Mouse (Mus musculus) stomach, embryonic 15.5 days (tissue): ENCODE results near the gene Ect2. TPM values are rescaled to one million over a fixed set of nuclear protein-coding genes. Genes with fewer than 3 reads are reported as not detected.
A peak's percentile ranks its signal among the peaks of the same experiment; 100 is the strongest.

Experiments used
- ATAC-seq: fragments of 200-750 bp; cut with Nextera tagmentation; 2 replicates; pipeline ENCODE4 v1.8.0; 2017; ENCODE audit warnings: low read depth, moderate number of reproducible peaks, moderate TSS enrichment; ENCODE audit not compliant: insufficient read depth, low FRiP score
- H3K27ac ChIP-seq: fragments of 300-500 bp; sonication (generic); 2 replicates; pipeline ENCODE4 v1.5.1; 2015; ENCODE audit warnings: mild to moderate bottlenecking, inconsistent platforms
- H3K27me3 ChIP-seq: fragments of 300-500 bp; sonication (generic); replicated peaks from 2 replicates; pipeline ENCODE4 v1.6.1; 2015; ENCODE audit warnings: inconsistent platforms
- H3K36me3 ChIP-seq: fragments of 300-500 bp; sonication (generic); 2 replicates; pipeline ENCODE4 v1.6.1; 2015; ENCODE audit warnings: inconsistent platforms
- H3K4me1 ChIP-seq: fragments of 300-500 bp; sonication (generic); 2 replicates; pipeline ENCODE4 v1.6.1; 2015; ENCODE audit warnings: inconsistent platforms
- H3K4me2 ChIP-seq: fragments of 300-500 bp; sonication (generic); 2 replicates; pipeline ENCODE4 v1.6.1; 2015; ENCODE audit warnings: mild to moderate bottlenecking, inconsistent platforms
- H3K4me3 ChIP-seq: fragments of 300-500 bp; sonication (generic); replicated peaks from 2 replicates; pipeline ENCODE4 v1.5.1; 2015; ENCODE audit warnings: inconsistent platforms
- H3K9ac ChIP-seq: fragments of 300-500 bp; sonication (generic); 2 replicates; pipeline ENCODE4 v1.6.1; 2015; ENCODE audit warnings: inconsistent platforms
- H3K9me3 ChIP-seq: fragments of 300-500 bp; sonication (generic); 2 replicates; pipeline ENCODE4 v1.6.1; 2016; ENCODE audit warnings: inconsistent platforms
- WGBS: fragments of 180-500 bp; shearing (Covaris S2); methylation state at CpG from one replicate; pipeline ENCODE4 v1.1.7; 2015; 5-methylcytosine and 5-hydroxymethylcytosine counted together
- polyA plus RNA-seq: library from polyadenylated mRNA; unstranded; fragments of >200 nt; fragmentation: Nextera tagmentation; extraction: Ambion mirVana; gene quantifications from 2 replicates; pipeline ENCODE4 v1.2.1, GENCODE M21; 2015

Ect2 gene
- polyA plus RNA-seq, 1 experiment from 2014 or later, result 43.5 TPM

DNA sequence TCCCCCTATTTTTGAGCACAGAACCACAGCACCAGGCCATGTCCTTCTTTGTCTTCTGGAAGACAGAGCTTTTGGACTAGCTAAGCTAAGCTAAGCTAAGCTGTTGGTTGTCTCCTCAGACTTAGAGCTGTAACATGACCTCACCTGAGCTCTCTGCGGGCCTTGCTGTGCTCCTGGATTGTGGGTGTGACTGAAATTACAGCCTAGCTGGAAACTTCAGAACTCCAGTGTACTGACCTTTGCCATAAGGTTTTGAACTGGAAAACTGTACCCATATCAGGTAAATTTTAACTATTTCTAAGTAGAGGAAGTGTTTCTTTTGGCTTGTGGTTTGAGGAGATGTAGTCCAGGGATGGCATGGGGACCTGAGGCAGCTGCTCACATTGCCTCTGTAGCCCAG lies 34.7 kb upstream of the Ect2 start:
- ATAC-seq, result no peak
- no peak overlapping the region for H3K27ac ChIP-seq
- WGBS, result 63% methylated on average over 1 of the region's 1 CpGs
- no peaks in the 10 kb centered on the region for H3K36me3 ChIP-seq
- H3K4me3 ChIP-seq, result no peak overlapping the region
- peaks cover 11% of the 10 kb centered on the region; the same call in 1 of the 2 replicates for H3K4me1 ChIP-seq
- H3K4me2 ChIP-seq, result no peak overlapping the region
- no peaks in the 10 kb centered on the region for H3K9me3 ChIP-seq
- H3K27me3 ChIP-seq, result no peaks in the 10 kb centered on the region
- no peak overlapping the region for H3K9ac ChIP-seq

DNA sequence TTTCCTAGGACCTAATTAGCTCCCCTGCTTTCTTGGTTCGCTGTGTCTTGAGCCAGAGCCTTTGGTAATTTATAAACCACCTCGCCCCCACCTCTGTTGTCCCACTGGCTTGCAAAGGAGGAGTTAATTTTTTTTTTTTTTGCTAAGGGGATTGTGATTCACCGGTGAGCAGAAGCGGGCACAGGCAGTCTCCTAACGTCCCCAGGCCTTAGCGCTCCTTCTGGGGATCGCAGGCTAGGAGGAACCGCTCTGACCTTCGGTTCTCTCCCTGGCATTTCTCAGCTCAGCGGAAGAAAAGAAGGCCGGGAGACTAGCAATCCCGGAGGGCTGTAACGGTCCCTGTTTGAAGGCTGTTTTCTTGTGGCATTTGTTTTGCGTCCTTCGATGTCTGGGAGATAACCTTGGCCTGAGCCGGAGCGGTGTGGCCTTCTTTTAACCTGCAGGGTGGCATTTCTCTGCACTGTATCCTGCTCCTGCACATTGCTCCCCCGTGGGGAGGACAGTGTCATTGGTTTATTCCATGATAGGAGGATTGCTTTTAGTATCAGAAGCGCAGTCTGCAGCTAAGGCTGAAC lies 30.0 kb upstream of the Ect2 start:
- Histone ChIP-seq H3K4me2 (peak overlapping the region; percentile 97), H3K36me3 (no peaks in the 10 kb centered on the region), H3K9me3 (no peaks in the 10 kb centered on the region), H3K4me1 (peaks cover 8% of the 10 kb centered on the region; the same call in 1 of the 2 replicates), H3K27me3 (no peaks in the 10 kb centered on the region), H3K4me3 (peak overlapping the region; percentile 62), H3K27ac (no peak overlapping the region), H3K9ac (no peak overlapping the region)
- 11% methylated on average over 19 of the region's 19 CpGs for WGBS
- ATAC-seq, result no peak

DNA sequence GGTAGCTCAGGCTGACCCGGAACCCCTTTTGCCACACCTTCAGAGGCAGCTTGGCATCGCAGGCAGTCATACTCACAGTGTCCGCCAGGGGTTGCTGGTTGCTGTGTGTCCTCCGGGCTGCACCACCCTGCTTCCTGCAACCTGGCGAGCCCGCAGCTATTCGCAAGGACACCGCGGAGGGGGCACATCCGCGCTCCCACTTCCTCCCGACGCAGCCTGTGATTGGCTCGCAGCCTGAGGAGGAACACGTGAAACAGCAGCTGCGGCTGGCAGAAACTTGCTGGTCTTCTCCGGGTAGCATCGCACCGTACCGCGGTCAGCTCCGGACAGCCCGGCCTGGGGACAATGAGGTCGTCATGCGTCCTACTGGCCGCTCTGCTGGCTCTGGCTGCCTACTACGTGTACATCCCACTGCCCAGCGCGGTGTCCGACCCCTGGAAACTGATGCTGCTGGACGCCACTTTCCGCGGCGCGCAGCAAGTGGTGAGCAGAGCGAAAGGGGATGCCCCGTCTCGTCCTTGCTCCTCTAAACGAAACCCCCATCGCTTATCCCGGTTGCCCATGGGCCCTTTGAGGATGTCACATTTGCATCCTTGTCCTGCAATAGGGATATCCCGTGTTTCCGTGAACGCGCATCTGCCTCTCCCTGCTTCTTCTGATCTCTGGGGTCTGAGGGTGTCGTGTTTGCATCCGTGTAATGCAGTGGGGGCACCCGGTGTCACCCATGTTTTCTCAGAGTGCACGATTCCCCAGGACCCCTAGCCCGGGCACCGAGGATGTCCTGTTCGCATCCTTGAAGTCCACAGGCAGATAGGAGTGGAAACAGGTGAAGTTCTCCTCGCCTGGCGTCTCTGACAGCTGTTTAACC lies 29.3 kb upstream of the Ect2 start, which contains the start of gene Nceh1:
Nceh1 (plus strand) TSS at position 233 of the 868 bp plus-strand sequence.
- Histone ChIP-seq H3K27ac (no peak within 1 kb of the TSS), H3K9me3 (no peaks in the 10 kb centered on the region), H3K4me2 (peak within 1 kb of the TSS; percentile 97), H3K27me3 (no peaks in the 10 kb centered on the region), H3K36me3 (no peaks in the 10 kb centered on the region), H3K9ac (peak within 1 kb of the TSS; percentile 30; the same call in 1 of the 2 replicates), H3K4me1 (peaks cover 8% of the 10 kb centered on the region; the same call in 1 of the 2 replicates), H3K4me3 (peak within 1 kb of the TSS; percentile 62)
- ATAC-seq, result peak; percentile 97
- WGBS, result 1% methylated on average over 54 of the region's 54 CpGs

DNA sequence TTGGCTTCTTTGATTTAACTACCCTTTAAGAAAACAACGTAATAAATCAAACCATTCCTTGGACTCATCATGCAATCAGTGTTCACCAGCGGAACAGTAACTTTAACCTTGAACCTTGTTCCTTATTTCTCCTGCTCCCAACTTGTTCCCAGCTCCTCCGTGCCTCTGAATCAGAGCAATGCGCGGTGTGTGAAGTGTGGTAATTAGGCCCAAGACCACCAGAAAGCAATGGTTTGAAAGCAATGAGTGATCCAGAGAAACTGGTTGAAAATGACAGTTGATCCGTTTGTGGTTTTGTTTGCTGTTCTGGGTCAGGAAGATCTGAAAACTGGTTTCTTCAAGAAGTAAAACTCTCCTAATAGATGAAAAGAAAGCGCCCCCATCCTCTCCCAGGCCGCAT lies 26.0 kb upstream of the Ect2 start:
- no peak overlapping the region for H3K9ac ChIP-seq
- no peaks in the 10 kb centered on the region for H3K9me3 ChIP-seq
- no peaks in the 10 kb centered on the region for H3K36me3 ChIP-seq
- peaks cover 8% of the 10 kb centered on the region; the same call in 1 of the 2 replicates for H3K4me1 ChIP-seq
- no peak overlapping the region for H3K27ac ChIP-seq
- no peak overlapping the region for H3K4me3 ChIP-seq
- 87% methylated on average over 8 of the region's 8 CpGs for WGBS
- H3K4me2 ChIP-seq, result no peak overlapping the region
- no peak for ATAC-seq
- no peaks in the 10 kb centered on the region for H3K27me3 ChIP-seq

DNA sequence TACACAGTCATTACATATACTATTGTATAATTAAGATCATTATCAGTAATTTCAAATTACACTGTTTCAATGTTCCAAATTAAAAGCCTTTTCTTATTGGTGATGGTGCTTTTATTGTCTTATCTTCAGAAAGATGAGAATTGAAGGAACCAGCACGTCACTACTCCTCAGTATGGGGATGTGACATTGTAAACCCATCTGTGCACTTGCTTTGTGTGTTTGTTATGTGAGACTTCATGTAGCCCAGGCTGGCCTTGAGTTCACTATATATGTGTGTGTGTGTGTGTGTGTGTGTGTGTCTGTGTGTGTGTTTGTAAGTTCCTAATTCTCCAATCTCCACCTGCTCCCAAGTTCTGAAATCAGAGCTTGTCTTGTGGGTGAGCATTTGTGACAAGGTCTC lies 16.6 kb upstream of the Ect2 start:
- Histone ChIP-seq H3K4me1 (no peaks in the 10 kb centered on the region), H3K36me3 (no peaks in the 10 kb centered on the region), H3K9me3 (no peaks in the 10 kb centered on the region), H3K27ac (no peak overlapping the region), H3K9ac (no peak overlapping the region), H3K4me3 (no peak overlapping the region), H3K27me3 (no peaks in the 10 kb centered on the region), H3K4me2 (no peak overlapping the region)
- ATAC-seq, result no peak
- 79% methylated on average over 1 of the region's 1 CpGs for WGBS

DNA sequence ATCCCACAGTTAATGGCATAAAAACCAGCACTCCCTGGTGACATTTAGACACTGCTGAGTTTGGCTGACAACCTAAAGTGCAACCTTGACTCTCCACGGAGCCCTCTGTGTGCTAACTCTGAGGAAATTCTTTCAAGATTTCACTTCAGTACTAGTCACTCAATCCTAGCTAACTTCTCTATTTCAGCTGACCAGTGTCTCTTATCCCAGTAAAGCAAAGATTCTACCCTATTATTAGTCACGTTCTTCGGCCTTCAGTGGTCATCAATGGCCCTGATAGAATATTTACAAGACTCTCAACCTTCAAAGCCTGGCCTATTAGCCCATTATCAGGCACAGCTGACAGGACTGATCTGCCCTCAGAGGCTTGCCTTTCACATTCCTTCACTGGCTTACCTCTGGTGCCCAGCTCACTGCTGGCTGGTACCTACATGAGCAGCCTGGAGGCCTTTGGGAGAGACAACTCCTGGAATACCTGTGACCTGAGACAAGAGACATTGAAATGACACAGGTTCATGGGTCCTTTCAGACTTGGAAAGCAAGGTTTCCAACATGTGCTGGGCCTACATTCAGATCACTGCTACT lies 11.9 kb upstream of the Ect2 start:
- 76% methylated on average over 3 of the region's 3 CpGs for WGBS
- Histone ChIP-seq H3K36me3 (no peaks in the 10 kb centered on the region), H3K9ac (no peak overlapping the region), H3K4me2 (no peak overlapping the region), H3K9me3 (no peaks in the 10 kb centered on the region), H3K4me3 (no peak overlapping the region), H3K27me3 (no peaks in the 10 kb centered on the region), H3K27ac (no peak overlapping the region), H3K4me1 (no peaks in the 10 kb centered on the region)
- ATAC-seq, result no peak

DNA sequence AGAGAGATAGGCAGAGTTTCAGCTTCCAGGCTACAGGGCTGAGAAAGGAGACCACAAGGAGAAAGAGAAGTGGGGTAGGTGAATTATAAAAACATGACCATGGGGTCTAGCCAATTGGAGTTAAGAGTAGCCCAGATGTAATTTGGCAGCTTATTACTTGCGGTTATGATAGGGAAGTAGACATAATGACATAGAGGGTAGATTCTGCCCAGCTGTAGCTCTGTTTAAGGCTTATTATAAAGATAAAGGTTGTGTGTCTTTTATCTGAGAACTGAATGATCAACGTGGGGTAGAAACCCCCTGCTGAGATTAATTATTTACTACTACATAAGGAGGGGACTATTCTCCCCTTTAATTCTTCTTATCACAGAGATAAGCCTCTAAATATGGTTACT lies 8.7 kb upstream of the Ect2 start:
- no peaks in the 10 kb centered on the region for H3K4me1 ChIP-seq
- no peaks in the 10 kb centered on the region for H3K36me3 ChIP-seq
- no peaks in the 10 kb centered on the region for H3K9me3 ChIP-seq
- no peak overlapping the region for H3K9ac ChIP-seq
- H3K27ac ChIP-seq, result no peak overlapping the region
- ATAC-seq, result no peak
- H3K27me3 ChIP-seq, result no peaks in the 10 kb centered on the region
- H3K4me2 ChIP-seq, result no peak overlapping the region
- no peak overlapping the region for H3K4me3 ChIP-seq
- 51% methylated on average over 2 of the region's 2 CpGs for WGBS

DNA sequence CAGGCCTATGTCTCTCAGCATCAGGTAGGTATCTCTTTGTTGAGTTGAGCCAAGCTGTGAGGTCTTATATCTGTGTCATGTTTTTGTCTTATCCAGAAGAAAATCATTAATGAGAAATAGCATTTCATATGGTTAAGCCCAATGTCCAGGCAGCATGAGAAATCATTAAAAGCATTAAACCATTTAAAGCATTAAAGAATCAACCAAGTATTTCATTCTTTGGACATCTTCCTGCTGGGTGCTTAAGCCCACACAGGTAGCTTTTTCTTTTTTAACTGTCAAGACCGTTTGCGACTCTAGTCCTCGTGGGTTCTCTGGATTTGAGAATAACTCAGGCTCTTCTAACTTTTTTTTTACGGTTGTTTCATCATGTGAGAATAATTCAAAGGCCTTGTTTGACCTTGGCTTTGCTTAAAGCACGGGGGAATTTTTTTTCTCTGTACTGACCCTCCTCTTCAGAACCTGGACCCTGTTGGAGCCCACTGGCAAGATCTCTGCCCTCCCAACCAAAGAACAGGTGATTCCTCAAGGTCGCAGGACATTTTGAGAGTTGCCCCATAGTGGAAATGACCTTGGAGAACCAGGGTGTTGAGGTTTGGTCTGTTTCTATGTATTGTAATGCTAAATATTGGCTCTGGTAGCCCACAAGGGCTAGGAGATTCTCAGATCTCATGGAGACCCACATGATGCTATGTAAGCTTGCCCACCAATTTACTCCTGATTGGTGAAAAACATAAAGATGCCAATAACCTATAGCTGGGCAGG lies 8.1 kb upstream of the Ect2 start:
- Histone ChIP-seq H3K4me1 (no peaks in the 10 kb centered on the region), H3K4me2 (no peak overlapping the region), H3K27me3 (no peaks in the 10 kb centered on the region), H3K27ac (no peak overlapping the region), H3K9ac (no peak overlapping the region), H3K36me3 (no peaks in the 10 kb centered on the region), H3K4me3 (no peak overlapping the region), H3K9me3 (no peaks in the 10 kb centered on the region)
- ATAC-seq, result no peak
- 80% methylated on average over 6 of the region's 6 CpGs for WGBS

DNA sequence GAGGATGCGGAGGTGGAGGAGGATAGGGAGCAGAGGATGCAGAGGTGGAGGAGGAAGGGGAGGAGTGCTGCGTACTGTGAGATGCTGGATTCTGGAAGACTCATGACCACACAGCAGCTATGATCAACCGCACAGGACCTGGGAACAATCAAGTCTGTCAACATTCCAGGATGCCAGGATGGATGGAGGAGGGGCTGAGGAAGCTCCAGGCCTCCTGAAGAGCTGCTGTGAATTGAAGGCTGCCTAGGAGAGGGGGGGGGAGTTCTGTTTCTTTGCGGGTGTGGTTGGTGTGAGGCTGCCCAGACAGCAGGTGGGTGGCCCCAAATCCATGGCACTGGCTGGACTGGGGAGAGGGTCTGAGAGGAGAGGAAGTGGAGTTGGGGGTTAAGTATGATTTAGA lies 5.2 kb upstream of the Ect2 start:
- Histone ChIP-seq H3K4me3 (no peak overlapping the region), H3K9ac (no peak overlapping the region), H3K4me1 (no peaks in the 10 kb centered on the region), H3K36me3 (no peaks in the 10 kb centered on the region), H3K9me3 (no peaks in the 10 kb centered on the region), H3K27me3 (no peaks in the 10 kb centered on the region), H3K27ac (no peak overlapping the region), H3K4me2 (no peak overlapping the region)
- WGBS, result 38% methylated on average over 4 of the region's 4 CpGs
- no peak for ATAC-seq

DNA sequence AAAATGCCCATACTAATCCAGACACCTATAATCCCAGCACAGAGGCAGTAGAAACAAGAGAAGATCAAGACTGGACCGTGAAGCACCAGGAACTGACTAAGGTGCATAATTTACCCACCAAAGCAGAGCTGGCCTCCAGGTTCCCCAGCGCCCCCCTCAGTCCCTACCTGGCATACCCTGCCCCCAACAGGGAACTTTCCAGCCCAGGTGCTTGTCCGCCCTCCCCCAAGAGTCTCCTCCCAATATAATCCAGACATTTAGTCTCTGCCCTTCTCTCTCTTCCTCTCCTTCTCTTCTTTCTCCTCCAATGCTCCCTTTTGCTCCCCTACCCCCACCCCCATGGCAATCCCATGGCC lies 2.9 kb upstream of the Ect2 start:
- no peak for ATAC-seq
- no peak overlapping the region for H3K4me2 ChIP-seq
- no peaks in the 10 kb centered on the region for H3K36me3 ChIP-seq
- no peaks in the 10 kb centered on the region for H3K9me3 ChIP-seq
- 55% methylated on average over 3 of the region's 3 CpGs for WGBS
- no peak overlapping the region for H3K9ac ChIP-seq
- 0 out of 2 replicates have a peak, but pooled peaks cover 4% of the 10 kb centered on the region for H3K4me1 ChIP-seq
- H3K4me3 ChIP-seq, result no peak overlapping the region
- H3K27me3 ChIP-seq, result no peaks in the 10 kb centered on the region
- peak overlapping the region; percentile 64; the same call in 1 of the 2 replicates for H3K27ac ChIP-seq

DNA sequence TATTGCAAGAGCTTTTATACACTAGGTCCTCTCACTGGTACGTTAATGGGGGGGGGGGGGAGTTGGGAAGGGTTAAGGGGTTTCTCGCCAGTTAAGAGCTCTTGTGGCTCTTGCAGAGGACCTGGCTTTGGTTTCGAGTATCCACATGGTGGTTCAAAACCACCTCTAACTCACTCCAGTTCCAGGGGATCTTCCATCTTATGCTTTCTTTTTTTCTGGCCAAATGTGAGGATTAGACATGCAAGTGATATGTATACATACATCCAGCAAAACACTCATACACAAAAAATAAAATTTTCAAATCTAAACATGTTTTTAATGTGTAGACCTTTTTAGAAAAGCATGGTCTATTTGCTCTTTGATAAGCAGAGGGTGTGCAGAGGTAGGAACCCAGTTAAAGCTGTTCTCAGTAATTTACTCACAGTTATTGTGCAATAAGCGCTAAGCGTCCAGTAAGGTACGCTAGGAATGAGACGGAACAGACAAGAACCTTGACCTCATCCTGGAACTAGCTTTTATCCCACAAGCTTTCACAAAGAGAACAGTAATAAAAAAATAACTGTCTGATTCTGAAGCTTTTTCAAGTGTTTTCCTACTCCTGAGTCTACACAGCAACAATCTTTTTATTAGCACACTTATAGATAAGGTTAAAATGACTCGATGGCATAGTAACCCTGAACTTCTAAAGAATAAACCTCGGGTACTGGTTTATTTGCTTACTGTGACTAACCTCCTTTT lies 2.3 kb upstream of the Ect2 start:
- 54% methylated on average over 9 of the region's 9 CpGs for WGBS
- Histone ChIP-seq H3K4me2 (no peak overlapping the region), H3K27me3 (no peaks in the 10 kb centered on the region), H3K4me3 (no peak overlapping the region), H3K27ac (peak overlapping the region; percentile 80; the same call in 1 of the 2 replicates), H3K9ac (no peak overlapping the region), H3K36me3 (no peaks in the 10 kb centered on the region), H3K4me1 (0 out of 2 replicates have a peak, but pooled peaks cover 4% of the 10 kb centered on the region), H3K9me3 (no peaks in the 10 kb centered on the region)
- no peak for ATAC-seq
